Mouse (Mus musculus) 3T3-L1 (cell line): ENCODE results near the gene Serpinc1.

Experiments used
- DNase-seq: peaks from one replicate; pipeline ENCODE4 v3.0.0-alpha.2; 2015; ENCODE audit warnings: low read depth, low spot score

Gene Serpinc1

GRCm38 (mm10) chr1:161046972-161047371, 68.6 kb downstream of the Serpinc1 start:
- no peak for DNase-seq
